Mouse (Mus musculus) macrophage (primary cell): Measurements from ENCODE around the gene Prpf6. TPM values are rescaled to one million over a fixed set of nuclear protein-coding genes. Genes with fewer than 3 reads are reported as not detected.
A peak's percentile ranks its signal among the peaks of the same experiment; 100 is the strongest.

Experiments
- H3K27ac ChIP-seq: fragments of 350-480 bp; formaldehyde crosslinking; 2 replicates; pipeline ENCODE4 v1.9.0; 2021
- H3K36me3 ChIP-seq: fragments of 350-480 bp; formaldehyde crosslinking; 2 replicates; pipeline ENCODE4 v1.9.0; 2021; ENCODE audit errors: inconsistent target
- H3K4me3 ChIP-seq: fragments of 350-480 bp; formaldehyde crosslinking; 2 replicates; pipeline ENCODE4 v1.9.0; 2021; ENCODE audit errors: inconsistent target
- H3K79me2 ChIP-seq: fragments of 350-480 bp; formaldehyde crosslinking; 2 replicates; pipeline ENCODE4 v1.9.0; 2021; ENCODE audit errors: inconsistent target
- WGBS: methylation state at CpG from one replicate; pipeline ENCODE4 v1.1.7; 2026; ENCODE audit warnings: inconsistent platforms; ENCODE audit not compliant: missing documents; 5-methylcytosine and 5-hydroxymethylcytosine counted together
- polyA plus RNA-seq: library from polyadenylated mRNA; stranded (reverse); fragments of 250-400 nt; gene quantifications from 3 replicates; pipeline ENCODE4 v1.2.4, GENCODE M21; 2018; ENCODE audit warnings: inconsistent platforms

The Prpf6 gene
- polyA plus RNA-seq, 1 experiment from 2014 or later = 55.4 TPM

DNA sequence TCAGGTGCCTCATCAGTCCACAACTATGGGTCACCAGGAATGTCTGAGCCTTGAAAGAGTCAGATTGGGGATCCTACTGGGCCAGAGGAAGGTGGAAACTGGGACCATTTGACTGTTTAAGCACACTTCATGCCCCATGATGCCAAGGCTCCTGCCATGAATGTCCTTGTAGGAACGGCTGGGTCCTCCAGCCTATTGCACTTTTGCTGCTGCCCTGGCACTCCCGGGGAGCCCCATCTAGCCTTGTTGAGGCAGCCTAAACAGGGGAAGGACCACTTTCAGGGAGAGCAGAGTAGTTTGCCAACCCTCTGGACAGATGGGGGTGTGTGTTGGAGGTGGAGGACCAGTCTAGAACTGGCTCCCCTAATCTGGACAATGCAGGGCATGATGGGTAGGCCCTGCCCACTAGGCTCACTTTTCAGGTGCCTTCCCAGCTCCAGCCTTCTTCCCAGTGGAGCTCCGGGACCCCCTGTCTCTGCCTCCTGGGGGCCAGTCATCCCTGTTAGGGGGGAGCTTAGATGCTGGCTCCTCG, 7.2 kb upstream of the Prpf6 start, which contains the start of gene Uckl1:
Uckl1 (minus strand) TSS at position 482 of the 532 bp plus-strand sequence.
- WGBS = 95% methylated on average over 4 of the region's 4 CpGs
- peaks cover 15% of the 10 kb centered on the region for H3K79me2 ChIP-seq
- no peak within 1 kb of the TSS for H3K27ac ChIP-seq
- H3K36me3 ChIP-seq = peaks cover 34% of the 10 kb centered on the region
- no peak within 1 kb of the TSS for H3K4me3 ChIP-seq

DNA sequence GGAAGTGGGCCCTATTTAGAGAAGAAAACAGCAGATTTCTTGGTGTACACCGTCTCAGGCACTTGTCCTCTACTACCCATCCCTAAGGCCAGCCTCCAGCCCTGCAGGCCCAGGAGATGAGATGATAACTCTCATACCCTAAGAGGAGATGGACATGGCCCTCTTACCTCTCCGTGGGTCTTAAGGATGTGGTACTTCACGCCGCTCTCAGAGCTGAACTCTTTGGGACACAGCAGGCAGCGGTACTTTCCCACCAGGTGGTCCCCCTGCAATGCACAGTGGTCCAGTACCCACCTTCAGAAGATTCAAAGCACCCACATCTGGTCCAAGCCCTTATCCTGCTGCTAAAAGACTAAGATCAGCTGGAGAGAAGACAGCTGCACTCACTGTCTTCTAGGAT, 6.2 kb upstream of the Prpf6 start:
- WGBS = 87% methylated on average over 5 of the region's 5 CpGs
- H3K36me3 ChIP-seq = peaks cover 34% of the 10 kb centered on the region
- H3K4me3 ChIP-seq = no peak overlapping the region
- H3K79me2 ChIP-seq = peaks cover 5% of the 10 kb centered on the region
- no peak overlapping the region for H3K27ac ChIP-seq

DNA sequence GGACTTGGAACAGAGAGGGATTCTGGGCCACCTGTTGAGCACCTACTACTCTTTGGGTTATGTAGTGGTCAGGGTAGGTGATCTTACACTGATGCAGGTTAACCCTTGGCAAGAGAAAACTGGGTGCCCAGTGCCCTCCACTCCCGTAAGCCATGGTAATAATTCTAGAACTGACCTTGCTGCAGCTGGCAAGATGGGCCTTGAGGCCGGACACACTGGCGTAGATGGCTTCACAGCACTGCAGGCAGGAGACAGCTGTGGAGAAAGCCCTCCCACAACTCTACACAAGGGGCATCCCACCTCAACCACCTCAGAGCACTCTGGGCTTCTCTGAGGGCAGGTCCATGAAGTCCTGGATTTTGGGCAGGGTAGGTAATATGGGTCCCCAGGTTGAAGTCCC, 5.5 kb upstream of the Prpf6 start:
- 93% methylated on average over 3 of the region's 3 CpGs for WGBS
- H3K36me3 ChIP-seq = peaks cover 34% of the 10 kb centered on the region

GRCm38 (mm10) chr2:181587796-181588195, 3.9 kb upstream of the Prpf6 start:
- Histone ChIP-seq H3K27ac (no peak overlapping the region), H3K79me2 (no peaks in the 10 kb centered on the region), H3K4me3 (no peak overlapping the region), H3K36me3 (peaks cover 34% of the 10 kb centered on the region)
- WGBS = 92% methylated on average over 6 of the region's 6 CpGs

More for the DNA sequence above, 5.5 kb upstream of the Prpf6 start:
- no peak overlapping the region for H3K4me3 ChIP-seq
- H3K79me2 ChIP-seq = no peaks in the 10 kb centered on the region
- no peak overlapping the region for H3K27ac ChIP-seq

DNA sequence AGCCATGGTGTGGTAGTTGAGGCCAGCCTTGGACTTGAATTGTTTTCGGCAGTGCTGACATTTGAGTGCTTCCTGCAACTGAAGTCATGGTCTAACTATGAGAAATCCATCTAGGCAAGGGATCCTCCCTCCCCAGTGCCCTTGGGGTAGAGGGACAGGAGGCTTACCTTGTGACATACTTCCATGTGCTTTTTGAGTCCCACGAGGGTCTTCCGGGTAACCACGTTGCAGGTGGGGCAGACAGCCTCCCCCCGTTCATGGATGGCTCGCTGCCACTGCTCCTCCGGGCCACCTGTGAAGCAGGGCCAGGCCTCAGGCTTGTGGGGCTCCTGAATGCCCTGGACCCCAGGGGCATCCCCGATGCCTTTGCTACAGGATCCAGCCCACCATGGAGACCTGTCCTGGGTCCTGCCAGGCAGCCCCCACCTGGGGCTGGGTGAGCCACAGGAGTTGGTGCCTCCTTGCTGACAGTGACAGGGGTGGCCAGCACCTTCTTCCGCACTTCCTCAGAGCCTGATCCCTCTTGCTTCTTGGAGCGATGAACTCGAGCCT, 3.4 kb upstream of the Prpf6 start:
- Histone ChIP-seq H3K79me2 (no peaks in the 10 kb centered on the region), H3K36me3 (peaks cover 34% of the 10 kb centered on the region), H3K27ac (no peak overlapping the region), H3K4me3 (no peak overlapping the region)
- WGBS = 87% methylated on average over 11 of the region's 11 CpGs

DNA sequence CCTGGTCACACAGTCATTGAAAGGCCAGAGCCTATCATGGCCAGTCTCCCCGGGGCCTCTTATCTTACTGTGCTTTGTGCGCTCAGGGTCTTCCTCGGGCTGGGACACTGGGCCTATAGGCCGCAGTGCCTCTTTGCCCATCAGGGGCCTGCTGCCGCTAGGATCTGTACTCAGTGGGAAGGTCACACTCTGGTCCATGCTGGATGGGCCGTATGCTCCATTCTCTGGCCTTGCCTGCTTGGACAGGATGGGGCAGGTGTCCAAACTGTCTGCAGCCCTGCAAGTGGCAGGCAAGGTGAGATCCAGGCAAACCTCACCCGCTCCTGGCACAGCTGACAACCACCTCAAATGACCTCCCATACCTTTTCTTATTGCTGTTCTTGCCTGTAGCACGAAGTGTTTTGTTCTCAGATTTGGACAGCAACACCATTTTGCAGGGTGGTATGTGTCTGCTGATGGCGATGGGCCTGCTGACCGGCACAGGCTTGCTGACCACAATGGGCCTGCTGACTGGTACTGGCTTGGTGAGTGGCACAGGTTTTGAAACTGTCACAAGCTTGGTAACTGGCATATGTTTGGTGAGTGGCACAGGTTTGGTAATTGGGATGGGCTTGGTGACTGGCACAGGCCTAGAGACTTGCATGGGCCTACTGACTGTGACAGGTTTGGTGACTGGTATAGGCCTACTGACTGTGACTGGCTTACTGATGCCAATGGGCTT, 2.5 kb upstream of the Prpf6 start:
- H3K36me3 ChIP-seq = peaks cover 34% of the 10 kb centered on the region
- 96% methylated on average over 10 of the region's 10 CpGs for WGBS
- no peak overlapping the region for H3K27ac ChIP-seq
- no peaks in the 10 kb centered on the region for H3K79me2 ChIP-seq
- H3K4me3 ChIP-seq = no peak overlapping the region

- WGBS = 94% methylated on average over 8 of the region's 9 CpGs
- H3K27ac ChIP-seq = no peak overlapping the region
- no peaks in the 10 kb centered on the region for H3K79me2 ChIP-seq
- no peak overlapping the region for H3K4me3 ChIP-seq
- peaks cover 34% of the 10 kb centered on the region for H3K36me3 ChIP-seq
These were observed 1.9 kb upstream of the Prpf6 start for GRCm38 (mm10) chr2:181589732-181590105.

DNA sequence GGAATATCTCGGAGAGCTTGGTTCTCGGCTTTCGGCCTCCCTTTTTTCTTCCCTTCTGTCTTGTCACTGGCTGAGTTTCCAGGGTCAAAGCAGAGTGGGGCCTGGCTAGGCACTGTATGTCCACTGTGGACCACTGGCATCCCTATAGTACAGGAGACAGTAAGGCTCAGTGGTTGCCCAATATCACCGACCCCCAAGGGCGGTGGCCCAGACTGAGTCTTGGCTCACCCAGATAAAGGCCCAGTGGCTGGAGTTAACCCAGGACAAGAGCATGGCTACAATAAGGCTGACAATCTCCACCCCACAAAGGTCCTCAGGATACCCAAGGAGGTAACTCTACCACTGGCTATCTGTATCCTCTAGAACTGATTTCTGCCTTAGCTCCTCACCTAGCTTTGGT, 1.2 kb upstream of the Prpf6 start:
- H3K36me3 ChIP-seq = peaks cover 30% of the 10 kb centered on the region
- WGBS = 86% methylated on average over 5 of the region's 5 CpGs
- H3K27ac ChIP-seq = no peak overlapping the region
- no peaks in the 10 kb centered on the region for H3K79me2 ChIP-seq
- no peak overlapping the region for H3K4me3 ChIP-seq

GRCm38 (mm10) chr2:181592231-181593041, 768 bp downstream of the Prpf6 start, which contains the start of gene Zfp512b:
Gene Zfp512b, minus strand, starts transcription at chr2:181592803.
- Histone ChIP-seq H3K79me2 (no peaks in the 10 kb centered on the region), H3K4me3 (peak within 1 kb of the TSS; percentile 45), H3K27ac (no peak within 1 kb of the TSS), H3K36me3 (peaks cover 14% of the 10 kb centered on the region; the same call in 1 of the 2 replicates)
- WGBS = 1% methylated on average over 95 of the region's 97 CpGs

DNA sequence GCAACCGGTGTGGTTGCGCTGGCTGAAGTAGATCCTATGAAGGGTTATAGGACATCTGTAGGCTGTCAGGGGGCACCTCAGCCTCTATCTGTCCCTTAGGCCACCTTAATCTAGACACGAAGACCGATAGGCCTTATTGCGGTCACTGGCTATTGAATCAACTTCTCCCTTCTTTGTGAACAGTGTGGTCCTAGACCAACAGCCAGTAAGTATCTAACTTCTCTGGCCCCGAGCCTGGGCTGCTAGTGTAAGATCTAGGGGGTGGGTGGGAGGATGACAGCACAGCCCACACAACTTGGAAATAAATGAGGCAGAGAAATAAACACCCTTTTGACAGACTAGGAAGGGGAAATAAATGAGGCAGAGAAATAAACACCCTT, 1.4 kb downstream of the Prpf6 start:
- Histone ChIP-seq H3K79me2 (no peaks in the 10 kb centered on the region), H3K27ac (no peak overlapping the region)
- 14% methylated on average over 6 of the region's 6 CpGs for WGBS

GRCm38 (mm10) chr2:181593937-181594336, 2.3 kb downstream of the Prpf6 start:
- H3K79me2 ChIP-seq = no peaks in the 10 kb centered on the region
- H3K27ac ChIP-seq = no peak overlapping the region
- peaks cover 2% of the 10 kb centered on the region; the same call in 1 of the 2 replicates for H3K36me3 ChIP-seq
- no peak overlapping the region for H3K4me3 ChIP-seq

More for the DNA sequence above, 1.4 kb downstream of the Prpf6 start:
- Histone ChIP-seq H3K4me3 (peak overlapping the region; percentile 35), H3K36me3 (peaks cover 8% of the 10 kb centered on the region; the same call in 1 of the 2 replicates)

DNA sequence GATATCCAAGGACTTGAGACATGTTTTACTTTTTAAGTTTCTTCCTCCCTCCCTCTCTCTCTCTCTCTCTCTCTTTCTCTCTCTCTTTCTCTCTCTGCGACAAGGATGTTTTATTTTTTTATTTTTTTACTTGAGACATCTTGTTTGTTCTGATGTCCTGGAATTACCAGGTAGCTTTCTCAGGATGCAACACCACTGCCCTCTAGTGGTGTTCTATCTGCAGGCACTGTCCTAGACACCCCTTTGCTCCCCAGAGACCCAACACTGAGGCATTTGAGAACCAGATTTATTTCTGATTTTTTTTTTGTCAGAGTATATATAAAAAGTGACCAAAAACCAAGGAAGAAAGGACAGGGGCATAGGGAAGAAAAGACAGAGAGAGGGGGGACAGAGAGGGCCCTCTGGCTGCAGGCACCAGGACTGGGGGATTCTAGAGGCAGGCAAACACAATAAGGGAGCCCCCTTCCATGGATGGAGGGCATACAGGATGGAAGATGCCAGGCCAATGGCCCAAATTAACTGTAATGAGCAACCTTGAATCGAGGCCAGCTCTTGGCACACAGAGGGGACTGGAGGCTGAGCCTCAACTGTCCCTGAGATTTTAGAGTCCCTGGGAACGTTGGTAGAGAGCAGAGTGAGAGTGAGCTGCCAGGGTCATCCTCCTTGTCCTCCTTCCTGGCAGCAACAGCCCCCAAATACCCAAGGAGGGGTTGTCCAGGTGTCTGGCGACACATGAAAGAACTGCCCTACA, 3.5 kb downstream of the Prpf6 start:
- Histone ChIP-seq H3K79me2 (no peaks in the 10 kb centered on the region), H3K27ac (no peak overlapping the region), H3K4me3 (no peak overlapping the region), H3K36me3 (no peaks in the 10 kb centered on the region)
- WGBS = 90% methylated on average over 4 of the region's 4 CpGs

DNA sequence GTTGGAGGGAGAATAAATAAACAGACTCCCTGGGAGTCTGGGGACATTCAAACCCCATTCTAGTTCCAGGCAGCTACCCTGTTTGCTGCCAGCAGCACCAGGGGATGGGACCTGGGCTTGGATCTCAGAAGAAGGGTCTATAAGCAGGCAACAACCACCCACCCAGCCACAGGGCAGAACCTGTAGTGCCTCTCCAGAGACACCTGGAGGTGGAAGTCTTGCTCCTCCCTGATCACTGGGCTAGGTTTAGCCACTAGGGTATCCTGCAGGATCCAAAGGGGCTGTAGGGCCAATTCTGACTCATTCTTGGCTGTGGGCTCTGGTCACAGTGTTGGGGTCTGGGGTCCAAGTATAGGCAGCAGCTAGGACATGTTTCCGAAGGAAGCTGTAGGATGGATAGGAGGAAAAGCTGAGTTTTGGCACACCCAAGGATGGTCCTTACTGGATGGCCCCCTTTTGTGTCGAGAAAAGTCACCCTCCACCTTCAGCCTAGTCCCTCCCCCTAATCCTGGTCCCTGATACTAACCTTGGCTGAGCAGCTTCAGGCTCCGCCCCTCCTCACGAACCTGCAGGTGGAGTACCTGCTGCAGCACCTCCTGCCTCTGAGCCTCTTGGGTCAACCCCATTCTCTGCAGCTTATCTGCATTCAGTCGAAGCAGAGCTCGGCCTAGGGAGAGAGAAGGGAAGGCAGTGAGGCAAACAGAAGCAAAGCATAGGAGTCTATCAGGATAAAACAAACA, 4.7 kb downstream of the Prpf6 start:
- Histone ChIP-seq H3K27ac (no peak overlapping the region), H3K79me2 (peaks cover 2% of the 10 kb centered on the region), H3K36me3 (no peaks in the 10 kb centered on the region), H3K4me3 (no peak overlapping the region)
- 91% methylated on average over 6 of the region's 6 CpGs for WGBS
